Mouse (Mus musculus) limb, embryonic 13.5 days (tissue): ENCODE results near the gene Olfr850. TPM values are rescaled to one million over a fixed set of nuclear protein-coding genes. Genes with fewer than 3 reads are reported as not detected.

ENCODE experiments used
- ATAC-seq: fragments of 200-750 bp; cut with Nextera tagmentation; 2 replicates; pipeline ENCODE4 v1.8.0; 2017; ENCODE audit warnings: low read depth, moderate number of reproducible peaks, moderate TSS enrichment; ENCODE audit not compliant: low FRiP score
- H3K27ac ChIP-seq: fragments of 300-500 bp; sonication (generic); 2 replicates; pipeline ENCODE4 v1.5.1; 2015; ENCODE audit warnings: inconsistent platforms, mild to moderate bottlenecking, moderate library complexity
- H3K27me3 ChIP-seq: fragments of 300-500 bp; sonication (generic); 2 replicates; pipeline ENCODE4 v1.6.1; 2015; ENCODE audit warnings: mild to moderate bottlenecking, inconsistent platforms
- H3K36me3 ChIP-seq: fragments of 300-500 bp; sonication (generic); 2 replicates; pipeline ENCODE4 v1.6.1; 2015; ENCODE audit warnings: inconsistent platforms, mild to moderate bottlenecking, moderate library complexity
- H3K4me1 ChIP-seq: fragments of 300-500 bp; sonication (generic); 2 replicates; pipeline ENCODE4 v1.6.1; 2015; ENCODE audit warnings: inconsistent platforms
- H3K4me2 ChIP-seq: fragments of 300-500 bp; sonication (generic); replicated peaks from 2 replicates; pipeline ENCODE4 v1.6.1; 2015; ENCODE audit warnings: inconsistent platforms, mild to moderate bottlenecking, moderate library complexity
- H3K4me3 ChIP-seq: fragments of 300-500 bp; sonication (generic); 2 replicates; pipeline ENCODE4 v1.5.1; 2015; ENCODE audit warnings: moderate library complexity, mild to moderate bottlenecking, inconsistent platforms
- H3K9ac ChIP-seq: fragments of 300-500 bp; sonication (generic); 2 replicates; pipeline ENCODE4 v1.6.1; 2015; ENCODE audit warnings: mild to moderate bottlenecking, inconsistent platforms
- H3K9me3 ChIP-seq: fragments of 300-500 bp; sonication (generic); 2 replicates; pipeline ENCODE4 v1.6.1; 2016; ENCODE audit warnings: inconsistent platforms
- WGBS: fragments of 180-500 bp; shearing (Covaris S2); methylation state at CpG from one replicate; pipeline ENCODE4 v1.1.7; 2015; 5-methylcytosine and 5-hydroxymethylcytosine counted together
- polyA plus RNA-seq: library from polyadenylated mRNA; unstranded; fragments of >200 nt; fragmentation: Nextera tagmentation; extraction: Ambion mirVana; gene quantifications from 2 replicates; pipeline ENCODE4 v1.2.1, GENCODE M21; 2015

Olfr850 gene
- polyA plus RNA-seq: not detected in 2 replicates

- Histone ChIP-seq H3K27ac (no peak within 1 kb of the TSS), H3K36me3 (no peaks in the 10 kb centered on the region), H3K9me3 (peaks cover 3% of the 10 kb centered on the region; the same call in 1 of the 2 replicates), H3K4me3 (no peak within 1 kb of the TSS), H3K4me2 (no peak within 1 kb of the TSS), H3K4me1 (no peaks in the 10 kb centered on the region), H3K9ac (no peak within 1 kb of the TSS), H3K27me3 (no peaks in the 10 kb centered on the region)
- no peak for ATAC-seq
Observed at GRCm38 (mm10) chr9:19478148-19478547, at the start of gene Olfr850. Gene Olfr850, minus strand, starts transcription at chr9:19478248.

GRCm38 (mm10) chr9:19492995-19493394 lies 14.9 kb upstream of the Olfr850 start, which contains the start of gene Olfr851:
Gene Olfr851, plus strand, starts transcription at chr9:19493295.
- ATAC-seq: no peak
- Histone ChIP-seq H3K9me3 (peaks cover 11% of the 10 kb centered on the region; the same call in 1 of the 2 replicates), H3K4me3 (no peak within 1 kb of the TSS), H3K9ac (no peak within 1 kb of the TSS), H3K27ac (no peak within 1 kb of the TSS), H3K36me3 (no peaks in the 10 kb centered on the region), H3K27me3 (no peaks in the 10 kb centered on the region), H3K4me1 (no peaks in the 10 kb centered on the region), H3K4me2 (no peak within 1 kb of the TSS)

- Histone ChIP-seq H3K9ac (no peak within 1 kb of the TSS), H3K4me3 (no peak within 1 kb of the TSS), H3K4me1 (no peaks in the 10 kb centered on the region), H3K27me3 (no peaks in the 10 kb centered on the region), H3K27ac (no peak within 1 kb of the TSS), H3K9me3 (peaks cover 33% of the 10 kb centered on the region), H3K36me3 (no peaks in the 10 kb centered on the region), H3K4me2 (no peak within 1 kb of the TSS)
- 82% methylated on average over 2 of the region's 2 CpGs for WGBS
- ATAC-seq: no peak
Observed at GRCm38 (mm10) chr9:19439966-19440365, 38.1 kb downstream of the Olfr850 start, which contains the start of gene Olfr849. Gene Olfr849, plus strand, starts transcription at chr9:19440266.

Other genes starting within 250 kb of the Olfr850 start
- not detected in 2 replicates for gene Olfr843, start 226.3 kb downstream of the Olfr850 start, polyA plus RNA-seq
- gene Olfr844, start 161.9 kb downstream of the Olfr850 start, polyA plus RNA-seq: not detected in 2 replicates
- not detected in 2 replicates for gene Olfr845, start 141.8 kb downstream of the Olfr850 start, polyA plus RNA-seq
- not detected in 2 replicates for gene Olfr846, start 114.2 kb downstream of the Olfr850 start, polyA plus RNA-seq
- not detected in 2 replicates for gene Olfr847, start 99.6 kb downstream of the Olfr850 start, polyA plus RNA-seq
- not detected in 2 replicates for gene Olfr849, start 38.0 kb downstream of the Olfr850 start, polyA plus RNA-seq
- gene Olfr851, start 15.0 kb upstream of the Olfr850 start, polyA plus RNA-seq: not detected in 2 replicates
- not detected in 2 replicates for gene Olfr853, start 62.8 kb upstream of the Olfr850 start, polyA plus RNA-seq
- gene Olfr854, start 89.1 kb upstream of the Olfr850 start, polyA plus RNA-seq: not detected in 2 replicates
- not detected in 2 replicates for gene Olfr855, start 104.4 kb upstream of the Olfr850 start, polyA plus RNA-seq
- 32.8 and 33.4 TPM in 2 replicates for gene Zfp317, start 143.9 kb upstream of the Olfr850 start, polyA plus RNA-seq
- not detected in 2 replicates for gene Olfr857, start 231.2 kb upstream of the Olfr850 start, polyA plus RNA-seq